In the genomic region with DNA sequence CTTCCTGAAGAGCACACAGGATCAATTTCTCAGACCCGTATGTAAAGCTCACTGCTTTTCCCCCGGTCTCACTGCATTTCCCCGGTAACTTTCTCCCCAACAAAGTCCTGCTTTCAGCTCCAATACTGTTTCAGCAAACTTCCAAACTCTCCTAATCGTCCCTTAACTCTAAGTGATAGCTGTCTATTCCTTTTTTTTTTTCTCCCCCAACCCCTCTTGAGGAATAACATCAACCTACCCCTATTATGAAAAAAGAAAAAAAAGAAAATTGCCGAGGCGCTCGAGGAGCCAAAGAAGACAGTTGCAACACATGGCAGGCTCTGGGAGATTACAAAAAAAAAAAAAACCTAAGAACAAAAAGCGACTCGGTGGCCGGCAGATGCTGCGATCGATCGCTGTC, we compare ENCODE assay signal across 9 mouse cellular contexts. TPM values are rescaled to one million over a fixed set of nuclear protein-coding genes. Genes with fewer than 3 reads are reported as not detected.
A peak's percentile ranks its signal among the peaks of the same experiment; 100 is the strongest.
DNase-seq lines count a peak whose midpoint lies in the region; ATAC-seq and TF ChIP-seq lines count a peak whose summit lies in the region.
"Had no signal": no experiment of that assay in that cellular context is flagged by ENCODE, and none has a peak within 500 bp of the region (broad histone marks: within the 10 kb centered on the region; RNA-seq: fewer than 3 reads in every experiment).

No protein-coding gene starts in this region.

- WGBS in heart, embryonic 15.5 days: under 1% methylated on average over 13 of the region's 13 CpGs
- WGBS in forebrain, postnatal 0 days: under 1% methylated on average over 13 of the region's 13 CpGs
- under 1% methylated on average over 13 of the region's 13 CpGs for WGBS in midbrain, embryonic 12.5 days

- peak overlapping the region; percentile 84 for H3K9ac ChIP-seq in heart, embryonic 15.5 days
- H3K9ac ChIP-seq in forebrain, postnatal 0 days: peak overlapping the region; percentile 85
- peak overlapping the region; percentile 86 for H3K9ac ChIP-seq in midbrain, embryonic 12.5 days (replicated peaks)

- peak overlapping the region; percentile 76 for H3K4me3 ChIP-seq in heart, embryonic 15.5 days
- peak overlapping the region; percentile 88 for H3K4me3 ChIP-seq in G1E (ENCODE audit: low read depth, low read length)
- peak overlapping the region; percentile 91 for H3K4me3 ChIP-seq in forebrain, postnatal 0 days (ENCODE audit: low read depth, low read length)
- H3K4me3 ChIP-seq in midbrain, embryonic 12.5 days: peak overlapping the region; percentile 85

- peaks cover 12% of the 10 kb centered on the region; the same call in 1 of the 2 replicates for H3K36me3 ChIP-seq in heart, embryonic 15.5 days
- peaks cover 22% of the 10 kb centered on the region for H3K36me3 ChIP-seq in G1E (replicated peaks)
- peaks cover 4% of the 10 kb centered on the region; the same call in 1 of the 2 replicates for H3K36me3 ChIP-seq in forebrain, postnatal 0 days (ENCODE audit: insufficient read depth)
- peaks cover 11% of the 10 kb centered on the region for H3K36me3 ChIP-seq in midbrain, embryonic 12.5 days

- H3K4me2 ChIP-seq in heart, embryonic 15.5 days: peak overlapping the region; percentile 73
- peak overlapping the region; percentile 68 for H3K4me2 ChIP-seq in forebrain, postnatal 0 days (ENCODE audit: low read depth)
- H3K4me2 ChIP-seq in midbrain, embryonic 12.5 days (replicated peaks): peak overlapping the region; percentile 70

- TF ChIP-seq CTCF in G1E (IDR thresholded peaks at IDR 0.05; ENCODE audit: low read depth, low read length): no peak
- TF ChIP-seq CTCF in forebrain, postnatal 0 days (IDR thresholded peaks at IDR 0.05; ENCODE audit: low read depth): no peak

- H3K9me3 ChIP-seq in heart, embryonic 15.5 days (replicated peaks): no peaks in the 10 kb centered on the region
- H3K9me3 ChIP-seq in G1E (replicated peaks): no peaks in the 10 kb centered on the region
- no peaks in the 10 kb centered on the region for H3K9me3 ChIP-seq in forebrain, postnatal 0 days (ENCODE audit: low read length)
- H3K9me3 ChIP-seq in midbrain, embryonic 12.5 days: no peaks in the 10 kb centered on the region

- H3K27me3 ChIP-seq in heart, embryonic 15.5 days: no peaks in the 10 kb centered on the region
- H3K27me3 ChIP-seq in G1E (ENCODE audit: insufficient read depth, low read length): no peaks in the 10 kb centered on the region
- H3K27me3 ChIP-seq in forebrain, postnatal 0 days (ENCODE audit: insufficient read depth, low read length): no peaks in the 10 kb centered on the region
- no peaks in the 10 kb centered on the region for H3K27me3 ChIP-seq in midbrain, embryonic 12.5 days

- no peak for DNase-seq in heart, adult 11 months
- DNase-seq in G1E (ENCODE audit: low spot score): no peak
- DNase-seq in forebrain, postnatal 0 days: peak; percentile 6
- no peak for DNase-seq in spleen, postnatal 36 days (ENCODE audit: low spot score in 2 of 2)
- DNase-seq in right cerebral cortex, postnatal 10 days (ENCODE audit: low spot score in 2 of 2): no peak
- DNase-seq in kidney, postnatal 36 days: no peak
- DNase-seq: lung, postnatal 10 days had no signal

- peak overlapping the region; percentile 91 for H3K27ac ChIP-seq in heart, embryonic 15.5 days
- peak overlapping the region; percentile 95; the same call in 1 of the 2 replicates for H3K27ac ChIP-seq in forebrain, postnatal 0 days (ENCODE audit: low read depth, low read length)
- peak overlapping the region; percentile 92; the same call in 1 of the 2 replicates for H3K27ac ChIP-seq in midbrain, embryonic 12.5 days (replicated peaks)

- ATAC-seq in heart, embryonic 15.5 days (replicated peaks; ENCODE audit: insufficient number of reproducible peaks, insufficient read depth, low FRiP score, low read depth): no peak
- ATAC-seq in G1E (ENCODE audit: extremely low read depth, insufficient number of reproducible peaks, low FRiP score, poor library complexity, severe bottlenecking): no peak
- no peak for ATAC-seq in forebrain, postnatal 0 days
- no peak for ATAC-seq in midbrain, embryonic 12.5 days (ENCODE audit: low FRiP score, low read depth)

- H3K4me1 ChIP-seq in heart, embryonic 15.5 days (replicated peaks): peaks cover 7% of the 10 kb centered on the region; the same call in 1 of the 2 replicates
- peaks cover 34% of the 10 kb centered on the region for H3K4me1 ChIP-seq in G1E (ENCODE audit: insufficient read depth, low read depth, low read length)
- no peaks in the 10 kb centered on the region; the same call in 1 of the 2 replicates for H3K4me1 ChIP-seq in forebrain, postnatal 0 days (ENCODE audit: insufficient read depth)
- H3K4me1 ChIP-seq in midbrain, embryonic 12.5 days: peaks cover 10% of the 10 kb centered on the region

RNA-seq across cellular contexts. Expression of gene Cdc73, which starts 1.0 kb away (rescaled TPM):
- 17.6 and 19.8 TPM in 2 replicates for polyA plus RNA-seq in heart, embryonic 15.5 days (2015; fragmentation: Nextera tagmentation; extraction: Ambion mirVana)
- total RNA-seq in G1E (2014; fragmentation: Nextera tagmentation) (263 and 288 TPM in 2 replicates), G1E (2017) (21.5 and 29.0 TPM in 2 replicates)
- polyA plus RNA-seq in G1E (2012): 13.0 and 14.2 TPM in 2 replicates
- 8.3 and 10.9 TPM in 2 replicates for total RNA-seq in forebrain, postnatal 0 days (2014; rRNA removed)
- 8.9 and 11.2 TPM in 2 replicates for polyA plus RNA-seq in forebrain, postnatal 0 days (2015; fragmentation: Nextera tagmentation; extraction: Ambion mirVana)
- polyA plus RNA-seq in midbrain, embryonic 12.5 days (2016; fragmentation: Nextera tagmentation; extraction: Ambion mirVana): 42.1 and 43.7 TPM in 2 replicates

RNA-seq across cellular contexts. Expression of gene Glrx2, which starts 14.4 kb away (rescaled TPM):
- polyA plus RNA-seq in heart, embryonic 15.5 days (2015; fragmentation: Nextera tagmentation; extraction: Ambion mirVana): 78.9 and 103 TPM in 2 replicates
- 125 and 173 TPM in 2 replicates for total RNA-seq in G1E (2014; fragmentation: Nextera tagmentation)
- 27.7 and 41.4 TPM in 2 replicates for total RNA-seq in G1E (2017)
- 107 and 113 TPM in 2 replicates for polyA plus RNA-seq in G1E (2012)
- 33.0 and 42.8 TPM in 2 replicates for total RNA-seq in forebrain, postnatal 0 days (2014; rRNA removed)
- polyA plus RNA-seq in forebrain, postnatal 0 days (2015; fragmentation: Nextera tagmentation; extraction: Ambion mirVana): 135 and 140 TPM in 2 replicates
- 111 and 125 TPM in 2 replicates for polyA plus RNA-seq in midbrain, embryonic 12.5 days (2016; fragmentation: Nextera tagmentation; extraction: Ambion mirVana)
